Mouse (Mus musculus) neural tube, embryonic 11.5 days (tissue): ENCODE measurements at regions not wholly inside any gene's neighbourhood (a gene's known extent, or its start where the extent isn't known, plus 50 kb on each side); places are given as distances from the start of the nearest gene placed in this dataset.
A peak's percentile ranks its signal among the peaks of the same experiment; 100 is the strongest.
"Not testable (repeated sequence)": the region's sequence is repeated elsewhere in the genome, so short reads cannot be mapped to it uniquely, and the experiment has no call there.

Source experiments
- ATAC-seq: fragments of 200-750 bp; cut with Nextera tagmentation; 2 replicates; pipeline ENCODE4 v1.8.0; 2017; ENCODE audit warnings: moderate number of reproducible peaks, mild to moderate bottlenecking, moderate TSS enrichment, moderate library complexity; ENCODE audit not compliant: insufficient read depth, low FRiP score, low TSS enrichment
- DNase-seq: peaks from one replicate; pipeline ENCODE4 v3.0.0-alpha.2; 2015; ENCODE audit warnings: low spot score
- H3K27ac ChIP-seq: fragments of 300-500 bp; sonication (generic); 2 replicates; pipeline ENCODE4 v1.5.1; 2014; ENCODE audit warnings: low read depth, mild to moderate bottlenecking, low read length
- H3K27me3 ChIP-seq: fragments of 300-500 bp; sonication (generic); 2 replicates; pipeline ENCODE4 v1.6.1; 2014; ENCODE audit warnings: mild to moderate bottlenecking, low read length, mixed read lengths; ENCODE audit not compliant: control insufficient read depth, insufficient read depth
- H3K36me3 ChIP-seq: fragments of 300-500 bp; sonication (generic); 2 replicates; pipeline ENCODE4 v1.6.1; 2014; ENCODE audit warnings: mild to moderate bottlenecking, low read length, moderate library complexity, mixed read lengths; ENCODE audit not compliant: control insufficient read depth, insufficient read depth
- H3K4me1 ChIP-seq: fragments of 300-500 bp; sonication (generic); 2 replicates; pipeline ENCODE4 v1.6.1; 2014; ENCODE audit warnings: low read length, mixed read lengths; ENCODE audit not compliant: control insufficient read depth, insufficient read depth
- H3K4me2 ChIP-seq: fragments of 300-500 bp; sonication (generic); 2 replicates; pipeline ENCODE4 v1.6.1; 2014; ENCODE audit warnings: low read depth, mild to moderate bottlenecking, moderate library complexity
- H3K4me3 ChIP-seq: fragments of 300-500 bp; sonication (generic); 2 replicates; pipeline ENCODE4 v1.5.1; 2014; ENCODE audit warnings: low read depth, low read length
- H3K9ac ChIP-seq: fragments of 300-500 bp; sonication (generic); 2 replicates; pipeline ENCODE4 v1.6.1; 2014; ENCODE audit warnings: mild to moderate bottlenecking, low read length
- H3K9me3 ChIP-seq: fragments of 300-500 bp; sonication (generic); 2 replicates; pipeline ENCODE4 v1.6.1; 2016; ENCODE audit warnings: low read length; ENCODE audit not compliant: control insufficient read depth
- WGBS: fragments of 180-500 bp; shearing (Covaris S2); extraction: QIAGEN DNeasy Blood & Tissue Kit; methylation state at CpG from one replicate; pipeline ENCODE4 v1.1.7; 2014; 5-methylcytosine and 5-hydroxymethylcytosine counted together

DNA sequence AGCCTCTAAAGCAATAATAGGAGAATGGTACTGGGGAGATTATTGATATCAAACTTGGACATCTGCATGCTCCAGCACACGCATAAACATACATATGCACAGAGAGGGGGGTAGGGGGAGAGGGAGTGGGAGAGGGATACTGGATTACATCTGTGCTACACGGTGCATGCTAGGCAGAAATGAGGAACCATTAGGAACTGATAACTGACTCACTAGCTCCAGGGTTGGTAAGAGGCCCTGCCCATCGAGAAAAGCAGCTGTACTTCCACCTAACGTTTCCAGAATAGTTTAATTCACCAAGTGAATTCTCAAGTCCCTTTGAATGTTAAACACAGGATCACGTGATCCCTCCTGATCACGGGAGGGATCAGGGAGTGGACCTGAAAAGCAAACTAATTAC is 825.1 kb downstream of the Diaph3 start:
- H3K4me1 ChIP-seq = no peaks in the 10 kb centered on the region
- DNase-seq = no peak
- H3K27ac ChIP-seq = no peak overlapping the region
- WGBS = 85% methylated on average over 6 of the region's 6 CpGs
- no peak overlapping the region for H3K4me2 ChIP-seq
- no peak overlapping the region for H3K9ac ChIP-seq
- no peak for ATAC-seq
- H3K27me3 ChIP-seq = no peaks in the 10 kb centered on the region
- no peaks in the 10 kb centered on the region for H3K9me3 ChIP-seq
- H3K36me3 ChIP-seq = no peaks in the 10 kb centered on the region
- no peak overlapping the region for H3K4me3 ChIP-seq

DNA sequence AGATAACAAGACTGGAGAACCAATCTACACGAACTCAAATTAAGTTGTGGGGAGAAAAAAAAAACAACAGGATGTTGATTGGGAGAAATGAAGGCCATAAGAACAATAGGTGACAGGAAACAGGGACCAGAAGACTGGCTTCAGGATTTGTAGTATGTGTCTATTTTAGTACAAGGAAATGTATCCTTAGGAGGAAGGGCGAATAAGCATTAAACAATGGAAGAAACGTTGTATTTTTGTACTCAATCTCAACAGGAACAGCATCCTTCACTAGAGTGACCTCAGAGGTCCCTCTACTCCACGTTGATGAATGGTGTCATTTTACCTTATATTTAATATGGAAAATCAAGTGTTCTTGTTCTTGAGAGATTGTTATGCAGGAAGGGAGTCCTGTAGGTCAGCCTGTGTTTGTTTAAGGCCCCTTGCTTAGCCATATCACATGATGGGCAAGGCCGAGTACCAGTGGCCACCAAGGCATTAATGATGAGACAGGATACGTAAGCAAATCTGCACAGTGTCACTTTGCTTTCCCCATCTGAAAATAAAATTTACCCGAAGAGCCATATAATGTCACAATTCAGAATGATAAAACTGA is 832.0 kb downstream of the Diaph3 start:
- Histone ChIP-seq H3K4me3 (no peak overlapping the region), H3K9me3 (no peaks in the 10 kb centered on the region), H3K4me1 (no peaks in the 10 kb centered on the region), H3K36me3 (no peaks in the 10 kb centered on the region), H3K27me3 (no peaks in the 10 kb centered on the region), H3K4me2 (no peak overlapping the region), H3K9ac (no peak overlapping the region), H3K27ac (no peak overlapping the region)
- no peak for DNase-seq
- no peak for ATAC-seq
- WGBS = 66% methylated on average over 7 of the region's 7 CpGs

DNA sequence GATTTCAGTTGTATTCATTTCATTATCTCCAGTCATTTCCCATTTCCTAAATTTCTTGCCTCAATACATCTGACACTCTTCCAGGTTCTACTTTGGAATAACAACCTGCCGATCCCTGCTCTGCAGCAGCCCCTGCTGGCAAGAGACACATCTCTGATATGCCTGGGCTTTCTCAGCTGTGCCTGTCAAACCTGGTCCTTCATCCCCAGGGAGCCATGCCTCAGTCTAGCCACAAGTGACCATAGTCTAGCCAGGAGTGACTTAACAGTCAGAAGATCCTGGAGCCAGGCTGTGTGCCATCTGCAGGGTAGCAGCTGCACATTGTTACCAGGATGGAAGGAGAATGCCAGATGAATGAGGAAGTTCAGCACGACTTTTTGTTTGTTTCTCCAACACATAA is 833.2 kb downstream of the Diaph3 start:
- DNase-seq (peak; percentile 52), ATAC-seq (0 out of 2 replicates have a peak, but pooled peaks have one; percentile 48)
- Histone ChIP-seq H3K4me3 (no peak overlapping the region), H3K9me3 (no peaks in the 10 kb centered on the region), H3K27ac (no peak overlapping the region), H3K4me1 (no peaks in the 10 kb centered on the region), H3K27me3 (no peaks in the 10 kb centered on the region), H3K9ac (no peak overlapping the region), H3K36me3 (no peaks in the 10 kb centered on the region), H3K4me2 (no peak overlapping the region)
- 38% methylated on average over 2 of the region's 2 CpGs for WGBS

DNA sequence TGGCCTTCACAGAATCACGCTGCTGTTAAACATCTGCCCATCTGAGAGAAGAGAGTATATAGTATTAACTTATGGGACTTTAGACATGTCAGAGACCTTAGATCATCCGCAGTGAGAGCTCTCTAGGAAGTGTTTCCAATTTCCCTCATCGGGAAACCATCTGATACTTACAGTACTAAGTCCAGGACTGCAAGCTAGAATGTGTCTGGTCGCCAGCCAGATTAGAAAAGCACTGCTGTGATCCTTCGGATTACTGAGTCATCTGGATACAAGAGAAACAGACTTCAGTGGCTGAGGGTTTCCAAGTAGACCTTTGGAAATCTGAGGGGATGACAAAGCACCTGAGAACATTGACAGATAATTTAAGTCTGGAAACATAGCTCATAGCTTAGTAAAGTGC is 839.4 kb downstream of the Diaph3 start:
- Histone ChIP-seq H3K4me1 (no peaks in the 10 kb centered on the region), H3K36me3 (no peaks in the 10 kb centered on the region), H3K27ac (no peak overlapping the region), H3K9ac (no peak overlapping the region), H3K4me2 (no peak overlapping the region), H3K4me3 (no peak overlapping the region), H3K9me3 (no peaks in the 10 kb centered on the region), H3K27me3 (no peaks in the 10 kb centered on the region)
- ATAC-seq (no peak), DNase-seq (no peak)
- 90% methylated on average over 5 of the region's 5 CpGs for WGBS

DNA sequence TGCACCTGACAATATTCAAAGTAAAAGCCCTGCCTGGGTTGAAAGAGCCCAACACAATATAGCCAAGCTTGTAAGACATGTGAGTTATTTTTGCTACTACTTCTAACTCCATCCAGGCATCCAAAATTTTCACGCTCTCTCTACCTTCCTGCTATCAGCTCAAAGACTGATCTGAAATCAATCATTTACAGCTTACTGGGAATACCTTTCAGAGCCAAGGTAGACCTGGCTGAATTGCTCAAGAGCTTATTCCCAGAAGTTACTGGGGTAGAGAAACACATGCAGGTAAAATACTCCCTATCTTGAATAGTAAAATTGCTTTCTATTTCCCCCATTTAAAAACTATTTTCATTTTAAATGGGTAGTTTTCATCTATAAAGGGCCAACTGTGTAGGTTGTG is 840.2 kb downstream of the Diaph3 start:
- no peaks in the 10 kb centered on the region for H3K9me3 ChIP-seq
- no peak overlapping the region for H3K9ac ChIP-seq
- no peaks in the 10 kb centered on the region for H3K27me3 ChIP-seq
- no peaks in the 10 kb centered on the region for H3K36me3 ChIP-seq
- no peaks in the 10 kb centered on the region for H3K4me1 ChIP-seq
- ATAC-seq (no peak), DNase-seq (no peak)
- no peak overlapping the region for H3K27ac ChIP-seq
- no peak overlapping the region for H3K4me3 ChIP-seq
- WGBS = 87% methylated on average over 1 of the region's 1 CpGs
- H3K4me2 ChIP-seq = no peak overlapping the region

DNA sequence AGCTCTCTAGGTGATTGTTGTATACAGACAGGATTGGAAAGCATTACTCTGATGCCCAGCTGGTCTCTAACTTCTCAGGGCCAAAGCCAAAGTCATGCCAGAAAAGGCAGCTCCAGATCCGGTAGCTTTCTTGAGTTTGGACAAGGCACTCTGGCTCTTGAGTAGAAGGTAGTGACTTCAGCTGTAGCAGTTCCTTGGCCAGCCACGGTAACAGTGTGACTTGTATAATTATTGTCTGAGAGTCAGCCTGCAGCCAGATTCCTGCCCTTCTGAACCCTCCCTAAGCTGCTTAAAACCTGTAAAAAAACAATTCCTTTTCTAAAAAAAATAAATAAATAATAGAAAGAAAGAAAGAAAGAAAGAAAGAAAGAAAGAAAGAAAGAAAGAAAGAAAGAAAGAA is 843.0 kb downstream of the Diaph3 start:
- Histone ChIP-seq H3K27me3 (no peaks in the 10 kb centered on the region), H3K9me3 (no peaks in the 10 kb centered on the region), H3K27ac (no peak overlapping the region), H3K4me3 (no peak overlapping the region), H3K9ac (no peak overlapping the region), H3K4me2 (no peak overlapping the region), H3K4me1 (no peaks in the 10 kb centered on the region), H3K36me3 (no peaks in the 10 kb centered on the region)
- DNase-seq (no peak), ATAC-seq (no peak)
- WGBS = 65% methylated on average over 2 of the region's 2 CpGs

DNA sequence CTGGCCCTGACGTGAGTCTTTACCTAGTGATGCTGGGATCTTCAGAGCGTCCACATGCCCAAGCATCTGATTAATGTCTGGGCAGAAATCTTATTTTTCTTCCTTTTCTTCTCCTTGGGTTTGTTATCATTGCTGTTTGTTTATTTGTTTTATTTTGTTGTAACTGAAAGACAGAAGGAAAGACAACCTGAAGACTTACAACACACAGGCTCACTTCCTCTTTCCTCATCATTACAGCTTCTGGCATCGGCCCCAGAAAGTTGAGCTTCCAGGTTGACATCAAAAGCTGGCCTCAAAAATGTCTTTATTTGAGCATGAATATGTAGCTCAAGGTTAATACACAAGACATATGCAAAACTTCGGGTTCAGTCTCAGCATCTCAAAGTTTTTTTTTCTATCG is 846.4 kb downstream of the Diaph3 start:
- not testable (repeated sequence) for H3K27ac ChIP-seq, DNase-seq, ATAC-seq, H3K9me3 ChIP-seq, H3K9ac ChIP-seq, H3K4me3 ChIP-seq, H3K4me1 ChIP-seq, H3K36me3 ChIP-seq, H3K4me2 ChIP-seq, H3K27me3 ChIP-seq
- 86% methylated on average over 5 of the region's 5 CpGs for WGBS

DNA sequence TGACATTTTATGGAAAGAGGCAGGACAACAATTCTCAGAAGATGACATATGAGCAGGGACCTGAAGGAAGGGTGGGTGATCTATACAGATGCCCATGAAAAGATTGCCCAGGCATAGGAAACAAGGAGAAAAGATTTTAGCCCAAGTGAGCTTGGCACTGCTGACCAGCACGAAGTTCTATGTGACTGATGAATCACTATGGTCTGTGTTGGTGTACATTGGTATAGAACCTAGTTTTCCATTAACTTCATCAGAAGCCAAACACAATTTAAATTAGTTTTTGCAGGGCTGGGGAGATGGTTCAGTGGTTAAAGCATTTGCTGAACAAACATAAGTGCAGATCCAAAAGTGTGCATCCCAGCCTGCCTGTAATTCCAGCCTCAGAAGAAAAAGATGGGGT is 847.2 kb downstream of the Diaph3 start:
- H3K4me3 ChIP-seq = no peak overlapping the region
- H3K27me3 ChIP-seq = no peaks in the 10 kb centered on the region
- H3K9ac ChIP-seq = no peak overlapping the region
- ATAC-seq (no peak), DNase-seq (no peak)
- H3K9me3 ChIP-seq = no peaks in the 10 kb centered on the region
- H3K4me2 ChIP-seq = no peak overlapping the region
- 78% methylated on average over 1 of the region's 1 CpGs for WGBS
- no peak overlapping the region for H3K27ac ChIP-seq
- no peaks in the 10 kb centered on the region for H3K36me3 ChIP-seq
- H3K4me1 ChIP-seq = no peaks in the 10 kb centered on the region

DNA sequence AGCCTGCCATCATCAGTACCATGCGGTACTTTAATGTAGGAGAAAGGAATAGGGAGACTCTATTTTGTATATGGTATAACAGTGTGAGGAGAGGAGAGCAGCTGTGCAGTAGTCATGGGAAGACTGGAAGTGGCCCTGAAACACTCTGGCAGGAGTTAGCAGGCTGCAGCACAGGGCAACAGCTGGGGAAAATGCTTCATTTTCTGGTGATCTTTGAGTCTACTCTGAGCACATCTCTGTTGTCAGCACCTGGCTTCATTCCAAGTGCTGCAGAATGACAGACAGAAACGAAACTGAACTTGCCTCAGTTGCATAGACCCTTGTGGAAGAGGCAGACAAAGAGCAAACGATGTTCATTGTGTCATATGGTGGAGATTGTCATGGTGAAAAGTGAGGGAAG is 847.7 kb downstream of the Diaph3 start:
- no peaks in the 10 kb centered on the region for H3K9me3 ChIP-seq
- H3K36me3 ChIP-seq = no peaks in the 10 kb centered on the region
- ATAC-seq = no peak
- WGBS = 83% methylated on average over 3 of the region's 3 CpGs
- H3K27ac ChIP-seq = no peak overlapping the region
- H3K4me1 ChIP-seq = no peaks in the 10 kb centered on the region
- H3K4me3 ChIP-seq = no peak overlapping the region
- no peaks in the 10 kb centered on the region for H3K27me3 ChIP-seq
- H3K9ac ChIP-seq = no peak overlapping the region
- H3K4me2 ChIP-seq = no peak overlapping the region
- DNase-seq = no peak
